Mouse (Mus musculus): Measurements from ENCODE around the gene Calm1. TPM values are rescaled to one million over a fixed set of nuclear protein-coding genes. Genes with fewer than 3 reads are reported as not detected.
A peak's percentile ranks its signal among the peaks of the same experiment; 100 is the strongest.

Calm1 gene
- total and polyA plus RNA-seq, 3 experiments = 450 to 750 (median 627) TPM

- peaks cover 7 to 14% of the 10 kb centered on the region in 2 experiments for H3K4me1 ChIP-seq (ENCODE audit: control insufficient read depth in 1 of 2, insufficient read depth in 2 of 2)
- H3K27me3 ChIP-seq (replicated peaks) = no peaks in the 10 kb centered on the region
- peak; percentile 35 for DNase-seq (ENCODE audit: extremely low read depth)
- no peaks in the 10 kb centered on the region for H3K79me2 ChIP-seq (replicated peaks; ENCODE audit: control insufficient read depth, extremely low read depth, insufficient read depth, poor library complexity, severe bottlenecking)
- H3K9me3 ChIP-seq (replicated peaks; ENCODE audit: low read length) = no peaks in the 10 kb centered on the region
- no peak overlapping the region for H3K27ac ChIP-seq (ENCODE audit: insufficient read depth, low read depth)
- no peak overlapping the region for H3K4me2 ChIP-seq (ENCODE audit: insufficient read depth, low read depth, poor library complexity, severe bottlenecking)
- in situ Hi-C loops (cut with MboI; ENCODE audit: low pct_ligation_motif_present, low pct_unique_long_range_greater_than_20kb, low sequenced_read_pairs) = loop anchor here (10.0 kb wide), 3 partner anchors 259 to 679 kb away; no protein-coding TSS in a partner anchor
- H3K36me3 ChIP-seq (replicated peaks in 1 of 2; ENCODE audit: control insufficient read depth in 1 of 2, insufficient read depth in 1 of 2, low read length in 1 of 2) = no peaks in the 10 kb centered on the region
- no peak overlapping the region for H3K4me3 ChIP-seq (replicated peaks in 1 of 3; ENCODE audit: low read depth in 2 of 3, low read length in 2 of 3, poor library complexity in 1 of 3)
- TF ChIP-seq ZC3H11A (IDR thresholded peaks at IDR 0.05; ENCODE audit: low read depth, low read length) = peak; percentile 49; the same call in 1 of the 2 replicates
- TF ChIP-seq RAD21 (IDR thresholded peaks at IDR 0.05; ENCODE audit: low read depth, low read length) = peak; percentile 86
- no peak for TF ChIP-seq TCF12 (IDR thresholded peaks at IDR 0.05; ENCODE audit: low read depth, low read length)
- no peak for TF ChIP-seq USF1 (IDR thresholded peaks at IDR 0.05; ENCODE audit: low read depth, low read length)
- TF ChIP-seq MXI1 (IDR thresholded peaks at IDR 0.05; ENCODE audit: low read depth, low read length) = no peak
- TF ChIP-seq PAX5 (IDR thresholded peaks at IDR 0.05; ENCODE audit: low read length) = no peak
- TF ChIP-seq POLR2A (IDR thresholded peaks at IDR 0.05; ENCODE audit: low read depth, low read length) = no peak
- TF ChIP-seq ZMIZ1 (IDR thresholded peaks at IDR 0.05; ENCODE audit: low read depth, low read length) = no peak
- TF ChIP-seq ELF1 (IDR thresholded peaks at IDR 0.05; ENCODE audit: low read depth, low read length) = no peak
- no peak for TF ChIP-seq TBP (conservative IDR thresholded peaks at IDR 0.05; ENCODE audit: low read depth, low read length)
- no peak for TF ChIP-seq EP300 (IDR thresholded peaks at IDR 0.05; ENCODE audit: low read length)
- TF ChIP-seq HCFC1 (IDR thresholded peaks at IDR 0.05; ENCODE audit: low read depth, low read length) = no peak
- TF ChIP-seq SIN3A (IDR thresholded peaks at IDR 0.05; ENCODE audit: low read length) = no peak
- TF ChIP-seq SMC3 (IDR thresholded peaks at IDR 0.05; ENCODE audit: low read depth, low read length) = peak; percentile 74
- TF ChIP-seq E2F4 (IDR thresholded peaks at IDR 0.05; ENCODE audit: insufficient replicate concordance, low read depth, low read length) = no peak
- TF ChIP-seq CTCF (conservative IDR thresholded peaks at IDR 0.05 in 1 of 2, IDR thresholded peaks at IDR 0.05 in 1 of 2; ENCODE audit: low read depth in 2 of 2, low read length in 2 of 2) = peak in 1 of 2 experiments; percentile 84; a peak in 2 of 4 replicates
- TF ChIP-seq ZNF384 (IDR thresholded peaks at IDR 0.05; ENCODE audit: low read depth, low read length) = no peak
- TF ChIP-seq MAFK (IDR thresholded peaks at IDR 0.05; ENCODE audit: insufficient replicate concordance, low read length) = no peak
- no peak overlapping the region for H3K9ac ChIP-seq (ENCODE audit: insufficient read depth, low read depth)
- dilution Hi-C loops (cut with MboI; ENCODE audit: extremely low pct_ligation_motif_present, extremely low pct_unique_long_range_greater_than_20kb, low sequenced_read_pairs) = no loop called here
These were observed 33.1 kb upstream of the Calm1 start for GRCm38 (mm10) chr12:100166177-100166576.

- in situ Hi-C loops (cut with MboI; ENCODE audit: low pct_ligation_motif_present, low pct_unique_long_range_greater_than_20kb, low sequenced_read_pairs) (loop anchor here (10.0 kb wide), 3 partner anchors 258 to 678 kb away; no protein-coding TSS in a partner anchor), dilution Hi-C loops (cut with MboI; ENCODE audit: extremely low pct_ligation_motif_present, extremely low pct_unique_long_range_greater_than_20kb, low sequenced_read_pairs) (no loop called here)
- H3K27me3 ChIP-seq (replicated peaks) = no peaks in the 10 kb centered on the region
- H3K9ac ChIP-seq (ENCODE audit: insufficient read depth, low read depth) = no peak overlapping the region
- no peaks in the 10 kb centered on the region for H3K79me2 ChIP-seq (replicated peaks; ENCODE audit: control insufficient read depth, extremely low read depth, insufficient read depth, poor library complexity, severe bottlenecking)
- TF ChIP-seq SMC3 (IDR thresholded peaks at IDR 0.05; ENCODE audit: low read depth, low read length) = no peak
- no peak for TF ChIP-seq NELFE (IDR thresholded peaks at IDR 0.05; ENCODE audit: low read depth, low read length)
- TF ChIP-seq MEF2A (IDR thresholded peaks at IDR 0.05; ENCODE audit: borderline replicate concordance, low read depth, low read length) = no peak
- no peak for TF ChIP-seq NRF1 (IDR thresholded peaks at IDR 0.05; ENCODE audit: low read depth, low read length)
- TF ChIP-seq MAFK (IDR thresholded peaks at IDR 0.05; ENCODE audit: insufficient replicate concordance, low read length) = no peak
- H3K36me3 ChIP-seq (replicated peaks in 1 of 2; ENCODE audit: control insufficient read depth in 1 of 2, insufficient read depth in 1 of 2, low read length in 1 of 2) = no peaks in the 10 kb centered on the region
- no peak overlapping the region for H3K4me3 ChIP-seq (replicated peaks in 1 of 3; ENCODE audit: low read depth in 2 of 3, low read length in 2 of 3, poor library complexity in 1 of 3)
- no peak overlapping the region for H3K4me2 ChIP-seq (ENCODE audit: insufficient read depth, low read depth, poor library complexity, severe bottlenecking)
- peaks cover 7 to 14% of the 10 kb centered on the region in 2 experiments for H3K4me1 ChIP-seq (ENCODE audit: control insufficient read depth in 1 of 2, insufficient read depth in 2 of 2)
- no peak overlapping the region for H3K27ac ChIP-seq (ENCODE audit: insufficient read depth, low read depth)
- DNase-seq (ENCODE audit: extremely low read depth) = no peak
- no peaks in the 10 kb centered on the region for H3K9me3 ChIP-seq (replicated peaks; ENCODE audit: low read length)
These were observed 32.3 kb upstream of the Calm1 start for GRCm38 (mm10) chr12:100166939-100167338.
